Mouse (Mus musculus): ENCODE results near the gene Dhrs13. TPM values are rescaled to one million over a fixed set of nuclear protein-coding genes. Genes with fewer than 3 reads are reported as not detected.
"Not testable (repeated sequence)": the region's sequence is repeated elsewhere in the genome, so short reads cannot be mapped to it uniquely, and the experiment has no call there.

Gene Dhrs13
- polyA plus RNA-seq, 1 experiment from 2014 or later = 4.4 TPM

DNA sequence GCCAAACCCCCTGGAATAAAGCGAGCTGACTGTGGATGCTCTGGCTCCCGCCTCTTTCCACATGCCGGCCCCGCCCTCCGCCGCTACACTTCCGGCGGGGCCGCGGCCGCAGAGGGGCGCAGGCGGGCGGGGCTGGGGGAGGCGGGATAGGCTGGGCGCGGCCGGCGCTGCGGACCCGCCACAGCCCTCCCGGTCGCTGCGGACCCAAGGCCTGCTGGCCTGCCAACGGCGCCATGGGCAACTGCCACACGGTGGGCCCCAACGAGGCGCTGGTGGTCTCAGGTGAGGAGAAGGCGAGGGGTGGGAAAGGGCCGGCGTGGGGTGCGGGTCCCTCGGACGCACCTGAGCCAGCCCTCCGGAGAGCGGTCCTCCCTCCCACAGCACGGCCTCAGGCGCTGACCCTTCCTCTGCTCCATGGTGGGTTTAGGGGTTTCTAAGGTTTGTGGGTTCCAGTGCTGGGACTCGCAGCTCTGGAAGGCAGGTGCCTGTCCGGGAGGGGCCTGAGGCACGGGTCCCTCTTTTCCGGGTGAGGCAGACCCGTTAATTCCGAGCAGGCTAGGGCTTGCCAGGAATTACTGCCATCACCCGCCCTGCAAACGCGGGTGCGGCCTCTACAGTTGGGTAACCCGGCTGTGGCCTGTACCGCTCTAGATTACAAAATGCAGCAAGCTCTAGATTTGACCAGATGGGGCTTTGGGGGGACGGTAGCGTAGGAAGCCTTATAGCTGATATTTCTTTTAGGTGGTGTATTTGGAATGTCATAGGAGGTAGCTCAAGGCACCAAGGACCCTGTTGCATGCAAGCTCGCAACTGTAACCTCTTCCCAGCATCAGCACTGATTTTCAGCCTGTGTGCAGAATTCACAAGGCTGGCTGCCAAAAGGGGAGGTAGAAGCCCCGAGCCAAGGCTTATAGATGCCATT, 6.0 kb downstream of the Dhrs13 start, which contains the start of gene Flot2:
Flot2 (plus strand) TSS at position 101 of the 922 bp plus-strand sequence.
- H3K4me2 ChIP-seq (replicated peaks; ENCODE audit: low read depth) = peak within 1 kb of the TSS; percentile 97
- H3K27me3 ChIP-seq (replicated peaks; ENCODE audit: control insufficient read depth, insufficient read depth, low read length) = no peaks in the 10 kb centered on the region
- no peaks in the 10 kb centered on the region for H3K4me1 ChIP-seq (replicated peaks; ENCODE audit: control insufficient read depth, insufficient read depth, low read length)
- peak; percentile 57 for ATAC-seq
- no peaks in the 10 kb centered on the region for H3K36me3 ChIP-seq (ENCODE audit: control insufficient read depth, insufficient read depth)
- H3K27ac ChIP-seq (ENCODE audit: low read depth, low read length) = 0 out of 2 replicates have a peak within 1 kb of the TSS, but pooled peaks have one; percentile 28
- H3K4me3 ChIP-seq (ENCODE audit: low read depth, low read length) = peak within 1 kb of the TSS; percentile 63
- TF ChIP-seq CTCF (IDR thresholded peaks at IDR 0.05; ENCODE audit: low read depth) = peak; percentile 46
- H3K9ac ChIP-seq (ENCODE audit: low read depth, low read length) = peak within 1 kb of the TSS; percentile 78
- H3K9me3 ChIP-seq (ENCODE audit: control insufficient read depth) = no peaks in the 10 kb centered on the region
- WGBS = 4% methylated on average over 55 of the region's 55 CpGs

DNA sequence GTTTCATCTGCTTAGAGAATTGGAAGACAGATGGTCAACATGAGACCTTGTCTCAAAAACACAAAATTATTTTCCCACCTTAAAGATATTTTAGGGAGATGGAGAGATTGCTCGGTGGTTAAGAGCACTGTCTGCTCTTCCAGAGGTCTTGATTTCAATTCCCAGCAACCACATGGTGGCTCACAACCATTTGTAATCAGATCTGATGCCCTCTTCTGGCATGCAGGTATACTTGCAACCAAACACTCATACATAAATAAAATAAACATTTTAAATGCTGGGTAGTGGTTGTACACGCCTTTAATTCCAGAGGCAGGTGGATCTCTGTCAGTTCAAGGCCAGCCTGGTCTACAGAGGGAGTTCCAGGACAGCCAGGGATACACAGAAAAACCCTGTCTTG, 8.8 kb downstream of the Dhrs13 start:
- Histone ChIP-seq H3K27ac (ENCODE audit: low read depth, low read length) (no peak overlapping the region), H3K36me3 (ENCODE audit: control insufficient read depth, insufficient read depth) (no peaks in the 10 kb centered on the region), H3K4me2 (replicated peaks; ENCODE audit: low read depth) (no peak overlapping the region), H3K4me3 (ENCODE audit: low read depth, low read length) (no peak overlapping the region), H3K9me3 (ENCODE audit: control insufficient read depth) (no peaks in the 10 kb centered on the region), H3K4me1 (replicated peaks; ENCODE audit: control insufficient read depth, insufficient read depth, low read length) (no peaks in the 10 kb centered on the region), H3K9ac (ENCODE audit: low read depth, low read length) (no peak overlapping the region), H3K27me3 (replicated peaks; ENCODE audit: control insufficient read depth, insufficient read depth, low read length) (no peaks in the 10 kb centered on the region)
- peak; percentile 49 for TF ChIP-seq CTCF (IDR thresholded peaks at IDR 0.05; ENCODE audit: low read depth)
- 64% methylated on average over 2 of the region's 2 CpGs for WGBS
- no peak for ATAC-seq

DNA sequence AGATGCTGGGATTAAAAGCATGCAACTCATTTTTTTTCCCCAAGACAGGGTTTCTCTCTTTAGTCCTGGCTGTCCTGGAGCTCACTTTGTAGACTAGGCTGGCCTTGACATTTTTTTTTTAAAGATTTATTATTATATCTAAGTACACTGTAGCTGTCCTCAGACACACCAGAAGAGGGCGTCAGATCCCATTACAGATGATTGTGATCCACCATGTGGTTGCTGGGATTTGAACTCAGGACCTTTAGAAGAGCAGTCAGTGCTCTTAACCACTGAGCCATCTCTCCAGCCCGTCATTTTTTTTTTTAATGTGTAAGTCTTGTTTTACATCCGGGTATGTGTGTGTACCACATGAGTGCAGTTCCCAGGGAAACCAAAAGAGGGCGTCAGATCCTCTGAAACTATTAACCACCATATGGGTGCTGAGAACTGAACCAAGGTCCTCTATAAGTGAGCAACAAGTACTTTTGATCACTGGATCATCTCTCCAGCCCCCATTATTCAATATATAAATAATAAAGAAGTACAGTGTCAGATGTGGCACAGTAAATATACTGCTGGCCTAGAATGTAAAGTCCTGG, 10.3 kb downstream of the Dhrs13 start:
- not testable (repeated sequence) for ATAC-seq; H3K9me3 ChIP-seq (ENCODE audit: control insufficient read depth); H3K36me3 ChIP-seq (ENCODE audit: control insufficient read depth, insufficient read depth); H3K27ac ChIP-seq (ENCODE audit: low read depth, low read length); H3K9ac ChIP-seq (ENCODE audit: low read depth, low read length); H3K4me3 ChIP-seq (ENCODE audit: low read depth, low read length); H3K27me3 ChIP-seq (replicated peaks; ENCODE audit: control insufficient read depth, insufficient read depth, low read length); H3K4me1 ChIP-seq (replicated peaks; ENCODE audit: control insufficient read depth, insufficient read depth, low read length); H3K4me2 ChIP-seq (replicated peaks; ENCODE audit: low read depth)
- 95% methylated on average over 4 of the region's 4 CpGs for WGBS

- H3K36me3 ChIP-seq (ENCODE audit: control insufficient read depth, insufficient read depth) = no peaks in the 10 kb centered on the region; the same call in 1 of the 2 replicates
- H3K27me3 ChIP-seq (replicated peaks; ENCODE audit: control insufficient read depth, insufficient read depth, low read length) = no peaks in the 10 kb centered on the region
- H3K9ac ChIP-seq (ENCODE audit: low read depth, low read length) = no peak overlapping the region
- no peak overlapping the region for H3K27ac ChIP-seq (ENCODE audit: low read depth, low read length)
- no peak overlapping the region for H3K4me3 ChIP-seq (ENCODE audit: low read depth, low read length)
- no peak for ATAC-seq
- 58% methylated on average over 5 of the region's 5 CpGs for WGBS
- TF ChIP-seq CTCF (IDR thresholded peaks at IDR 0.05; ENCODE audit: low read depth) = no peak
- H3K4me1 ChIP-seq (replicated peaks; ENCODE audit: control insufficient read depth, insufficient read depth, low read length) = no peaks in the 10 kb centered on the region
- H3K4me2 ChIP-seq (replicated peaks; ENCODE audit: low read depth) = no peak overlapping the region
- no peaks in the 10 kb centered on the region for H3K9me3 ChIP-seq (ENCODE audit: control insufficient read depth)
These were observed 12.7 kb downstream of the Dhrs13 start for GRCm38 (mm10) chr11:78044758-78045251.

DNA sequence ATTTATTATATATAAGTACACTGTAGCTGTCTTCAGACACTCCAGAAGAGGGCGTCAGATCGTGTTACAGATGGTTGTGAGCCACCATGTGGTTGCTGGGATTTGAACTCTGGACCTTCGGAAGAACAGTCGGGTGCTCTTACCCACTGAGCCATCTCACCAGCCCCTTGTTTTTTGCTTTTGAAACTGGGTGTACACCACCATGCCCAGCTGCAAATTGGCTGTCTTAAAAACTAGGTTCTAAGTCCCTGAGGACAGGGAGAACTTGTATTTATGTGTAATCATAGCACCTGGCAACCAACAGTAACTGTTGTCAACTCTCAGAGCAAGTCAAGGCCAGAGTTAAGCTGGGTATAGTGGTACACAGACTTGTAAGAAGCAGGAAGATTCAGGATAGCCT, 16.6 kb downstream of the Dhrs13 start:
- H3K4me3 ChIP-seq (ENCODE audit: low read depth, low read length); H3K9ac ChIP-seq (ENCODE audit: low read depth, low read length); ATAC-seq; H3K27ac ChIP-seq (ENCODE audit: low read depth, low read length); H3K4me1 ChIP-seq (replicated peaks; ENCODE audit: control insufficient read depth, insufficient read depth, low read length); H3K27me3 ChIP-seq (replicated peaks; ENCODE audit: control insufficient read depth, insufficient read depth, low read length); H3K9me3 ChIP-seq (ENCODE audit: control insufficient read depth); H3K4me2 ChIP-seq (replicated peaks; ENCODE audit: low read depth): not testable (repeated sequence)
- H3K36me3 ChIP-seq (ENCODE audit: control insufficient read depth, insufficient read depth) = peaks cover 12% of the 10 kb centered on the region; the same call in 1 of the 2 replicates
- WGBS = 88% methylated on average over 4 of the region's 4 CpGs

DNA sequence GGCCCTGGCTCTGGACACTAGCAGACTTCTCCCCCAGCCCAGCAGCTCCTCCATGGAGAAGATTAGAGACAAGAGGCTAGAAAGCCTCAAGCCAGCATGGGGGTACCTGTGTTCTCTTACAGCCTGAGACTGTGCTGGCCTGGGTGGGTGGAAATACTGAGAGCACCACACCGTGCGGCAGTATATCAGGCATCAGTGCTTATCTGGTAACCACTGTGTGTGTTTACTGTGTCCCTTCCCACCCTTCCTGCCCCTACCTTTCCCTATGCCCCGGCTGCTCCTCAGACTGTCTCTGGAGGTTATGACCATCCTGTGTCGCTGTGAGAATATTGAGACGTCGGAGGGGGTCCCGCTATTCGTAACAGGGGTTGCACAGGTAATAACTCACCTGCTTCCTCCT, 21.0 kb downstream of the Dhrs13 start:
- Histone ChIP-seq H3K36me3 (ENCODE audit: control insufficient read depth, insufficient read depth) (peaks cover 16% of the 10 kb centered on the region; the same call in 1 of the 2 replicates), H3K27me3 (replicated peaks; ENCODE audit: control insufficient read depth, insufficient read depth, low read length) (no peaks in the 10 kb centered on the region), H3K4me1 (replicated peaks; ENCODE audit: control insufficient read depth, insufficient read depth, low read length) (no peaks in the 10 kb centered on the region), H3K4me2 (replicated peaks; ENCODE audit: low read depth) (no peak overlapping the region), H3K9ac (ENCODE audit: low read depth, low read length) (no peak overlapping the region), H3K4me3 (ENCODE audit: low read depth, low read length) (no peak overlapping the region), H3K9me3 (ENCODE audit: control insufficient read depth) (no peaks in the 10 kb centered on the region), H3K27ac (ENCODE audit: low read depth, low read length) (no peak overlapping the region)
- no peak for TF ChIP-seq CTCF (IDR thresholded peaks at IDR 0.05; ENCODE audit: low read depth)
- ATAC-seq = no peak
- WGBS = 57% methylated on average over 8 of the region's 8 CpGs

All from intestine, postnatal 0 days (tissue).